Mouse (Mus musculus) forebrain, postnatal 0 days (tissue): Measurements from ENCODE around the gene Krt78. TPM values are rescaled to one million over a fixed set of nuclear protein-coding genes. Genes with fewer than 3 reads are reported as not detected.

Experiments
- ATAC-seq: fragments of 200-750 bp; cut with Nextera tagmentation; 2 replicates; pipeline ENCODE4 v1.8.0; 2017; ENCODE audit warnings: mild to moderate bottlenecking, moderate library complexity
- DNase-seq: peaks from one replicate; pipeline ENCODE4 v3.0.0-alpha.2; 2015
- H3K27ac ChIP-seq: fragments of 300-500 bp; sonication (generic); 2 replicates; pipeline ENCODE4 v1.5.1; 2014; ENCODE audit warnings: low read depth, mild to moderate bottlenecking, antibody characterized with exemption, low read length, moderate library complexity, mixed read lengths
- H3K27me3 ChIP-seq: fragments of 300-500 bp; sonication (generic); 2 replicates; pipeline ENCODE4 v1.6.1; 2014; ENCODE audit warnings: mild to moderate bottlenecking, low read length, mixed read lengths; ENCODE audit not compliant: insufficient read depth
- H3K36me3 ChIP-seq: fragments of 300-500 bp; sonication (generic); 2 replicates; pipeline ENCODE4 v1.6.1; 2014; ENCODE audit warnings: mild to moderate bottlenecking, moderate library complexity; ENCODE audit not compliant: insufficient read depth
- H3K4me1 ChIP-seq: fragments of 300-500 bp; sonication (generic); 2 replicates; pipeline ENCODE4 v1.6.1; 2014; ENCODE audit warnings: antibody characterized with exemption; ENCODE audit not compliant: insufficient read depth
- H3K4me2 ChIP-seq: fragments of 300-500 bp; sonication (generic); 2 replicates; pipeline ENCODE4 v1.6.1; 2014; ENCODE audit warnings: low read depth, mild to moderate bottlenecking, moderate library complexity
- H3K4me3 ChIP-seq: fragments of 300-500 bp; sonication (generic); 2 replicates; pipeline ENCODE4 v1.5.1; 2014; ENCODE audit warnings: low read depth, low read length, mixed read lengths
- H3K9ac ChIP-seq: fragments of 300-500 bp; sonication (generic); 2 replicates; pipeline ENCODE4 v1.6.1; 2014; ENCODE audit warnings: mild to moderate bottlenecking
- H3K9me3 ChIP-seq: fragments of 300-500 bp; sonication (generic); 2 replicates; pipeline ENCODE4 v1.6.1; 2016; ENCODE audit warnings: low read length
- CTCF ChIP-seq: sonication (generic); IDR thresholded peaks from 2 replicates; pipeline ENCODE4 v1.5.1; 2016; ENCODE audit warnings: antibody characterized with exemption, control low read depth, low read depth
- WGBS: fragments of 180-500 bp; shearing (Covaris S2); extraction: QIAGEN DNeasy Blood & Tissue Kit; methylation state at CpG from one replicate; pipeline ENCODE4 v1.1.7; 2014; 5-methylcytosine and 5-hydroxymethylcytosine counted together
- polyA plus RNA-seq: library from polyadenylated mRNA; unstranded; fragments of >200 nt; fragmentation: Nextera tagmentation; extraction: Ambion mirVana; gene quantifications from 2 replicates; pipeline ENCODE4 v1.2.1, GENCODE M21; 2015
- total RNA-seq: library from RNA; depleted of rRNA; stranded (reverse); fragments of >200 nt; gene quantifications from 2 replicates; pipeline ENCODE4 v1.2.3, GENCODE M21; 2014

Krt78 gene
- total and polyA plus RNA-seq, 2 experiments from 2014 or later: not detected

DNA sequence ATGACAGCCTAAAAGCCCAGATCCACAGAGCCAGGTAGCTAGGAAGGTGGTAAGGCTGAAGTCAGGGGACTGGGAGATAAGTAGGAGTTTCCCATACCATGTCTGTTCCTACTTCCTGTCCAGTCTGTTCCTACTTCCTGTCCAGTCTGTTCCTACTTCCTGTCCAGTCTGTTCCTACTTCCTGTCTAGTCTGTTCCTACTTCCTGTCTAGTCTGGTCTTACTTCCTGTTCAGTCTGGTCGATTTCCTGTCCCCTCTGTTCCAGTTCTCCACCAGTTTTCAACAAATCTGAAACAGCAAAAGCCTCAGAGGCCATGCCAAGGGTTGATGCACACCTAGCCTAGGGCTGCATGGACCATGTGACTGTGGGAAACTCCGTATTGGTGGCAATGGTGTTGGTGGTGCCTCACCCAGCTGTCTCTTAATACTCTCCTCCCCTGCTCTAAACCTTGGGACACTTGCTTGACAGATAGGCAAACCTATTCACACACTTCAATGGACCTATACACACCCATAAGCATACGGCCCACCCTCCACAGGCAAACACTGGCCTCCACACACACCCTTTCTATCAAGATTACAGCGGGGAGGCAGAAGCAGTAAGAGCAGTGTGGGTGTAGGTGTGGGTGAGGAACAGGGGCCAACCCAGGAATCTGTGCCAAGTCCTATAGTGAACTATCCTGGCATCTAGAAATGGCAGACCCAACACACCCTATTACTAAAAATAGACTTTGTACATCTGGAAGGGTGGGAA lies 41.6 kb upstream of the Krt78 start:
- Histone ChIP-seq H3K9me3 (no peaks in the 10 kb centered on the region), H3K4me1 (no peaks in the 10 kb centered on the region), H3K9ac (no peak overlapping the region), H3K36me3 (no peaks in the 10 kb centered on the region), H3K4me2 (no peak overlapping the region), H3K4me3 (no peak overlapping the region), H3K27ac (no peak overlapping the region), H3K27me3 (no peaks in the 10 kb centered on the region)
- DNase-seq: no peak
- ATAC-seq: no peak
- WGBS: 91% methylated on average over 4 of the region's 4 CpGs
- no peak for TF ChIP-seq CTCF

GRCm38 (mm10) chr15:101994365-101994764 lies 40.3 kb upstream of the Krt78 start:
- DNase-seq (no peak), ATAC-seq (no peak)
- Histone ChIP-seq H3K27me3 (no peaks in the 10 kb centered on the region), H3K27ac (no peak overlapping the region), H3K4me3 (no peak overlapping the region), H3K9ac (no peak overlapping the region), H3K36me3 (no peaks in the 10 kb centered on the region), H3K4me2 (no peak overlapping the region), H3K4me1 (no peaks in the 10 kb centered on the region), H3K9me3 (no peaks in the 10 kb centered on the region)
- 97% methylated on average over 6 of the region's 6 CpGs for WGBS
- no peak for TF ChIP-seq CTCF

GRCm38 (mm10) chr15:101990946-101991345 lies 36.9 kb upstream of the Krt78 start:
- TF ChIP-seq CTCF: no peak
- Histone ChIP-seq H3K27me3 (no peaks in the 10 kb centered on the region), H3K9ac (no peak overlapping the region), H3K36me3 (no peaks in the 10 kb centered on the region), H3K4me3 (no peak overlapping the region), H3K4me2 (no peak overlapping the region), H3K9me3 (no peaks in the 10 kb centered on the region), H3K4me1 (no peaks in the 10 kb centered on the region), H3K27ac (no peak overlapping the region)
- ATAC-seq (no peak), DNase-seq (no peak)
- 95% methylated on average over 6 of the region's 6 CpGs for WGBS

- Histone ChIP-seq H3K4me2 (no peak overlapping the region), H3K36me3 (no peaks in the 10 kb centered on the region), H3K4me3 (no peak overlapping the region), H3K9ac (no peak overlapping the region), H3K27me3 (no peaks in the 10 kb centered on the region), H3K27ac (no peak overlapping the region), H3K9me3 (no peaks in the 10 kb centered on the region), H3K4me1 (no peaks in the 10 kb centered on the region)
- no peak for DNase-seq
- TF ChIP-seq CTCF: peak; percentile 11; the same call in 1 of the 2 replicates
- ATAC-seq: no peak
- 64% methylated on average over 8 of the region's 8 CpGs for WGBS
These were observed 34.6 kb upstream of the Krt78 start for GRCm38 (mm10) chr15:101988714-101989113.

GRCm38 (mm10) chr15:101988119-101988518 lies 34.0 kb upstream of the Krt78 start:
- TF ChIP-seq CTCF: peak; percentile 97
- Histone ChIP-seq H3K4me1 (no peaks in the 10 kb centered on the region), H3K27ac (no peak overlapping the region), H3K36me3 (no peaks in the 10 kb centered on the region), H3K4me3 (no peak overlapping the region), H3K9ac (no peak overlapping the region), H3K4me2 (no peak overlapping the region), H3K27me3 (no peaks in the 10 kb centered on the region), H3K9me3 (no peaks in the 10 kb centered on the region)
- ATAC-seq (0 out of 2 replicates have a peak, but pooled peaks have one; percentile 21), DNase-seq (peak; percentile 90)
- WGBS: under 1% methylated on average over 10 of the region's 10 CpGs

- Histone ChIP-seq H3K27ac (no peak overlapping the region), H3K4me2 (no peak overlapping the region), H3K9me3 (no peaks in the 10 kb centered on the region), H3K4me3 (no peak overlapping the region), H3K9ac (peak overlapping the region; percentile 34; the same call in 1 of the 2 replicates), H3K27me3 (no peaks in the 10 kb centered on the region), H3K4me1 (no peaks in the 10 kb centered on the region), H3K36me3 (no peaks in the 10 kb centered on the region)
- 17% methylated on average over 6 of the region's 6 CpGs for WGBS
- no peak for DNase-seq
- no peak; the same call in 1 of the 2 replicates for ATAC-seq
- TF ChIP-seq CTCF: no peak
These were observed 30.7 kb upstream of the Krt78 start for GRCm38 (mm10) chr15:101984746-101985145.

DNA sequence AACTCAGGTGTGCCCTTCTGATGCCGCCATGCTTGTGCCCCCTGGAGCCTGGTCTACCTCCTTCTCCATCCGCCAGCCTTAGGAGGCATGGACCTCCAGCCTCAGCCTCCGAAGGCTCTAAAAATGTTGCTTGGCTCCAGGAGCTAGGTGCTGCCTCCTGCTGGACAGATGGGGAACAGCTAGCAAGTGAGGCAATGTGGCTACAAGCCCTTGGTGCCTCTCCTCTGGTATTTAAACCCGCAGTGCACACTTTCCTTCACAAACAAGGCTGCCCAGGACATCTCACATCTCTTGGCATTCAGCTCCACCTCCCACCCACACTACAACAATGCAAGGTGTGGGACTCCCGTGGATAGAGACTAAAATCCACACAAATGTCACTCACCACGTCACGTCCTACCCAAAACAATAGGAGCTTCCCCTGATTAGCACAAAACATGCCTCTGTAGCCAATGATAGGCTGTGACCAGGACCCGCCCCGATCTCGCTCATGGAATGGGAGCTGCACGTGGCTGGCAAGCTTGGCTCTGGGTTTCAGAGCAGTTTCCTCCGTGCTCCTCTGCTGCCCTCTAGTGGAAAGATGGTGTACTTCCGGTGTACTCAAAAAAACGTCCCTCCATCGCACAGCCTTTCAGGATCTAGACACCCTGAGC lies 30.0 kb upstream of the Krt78 start:
- peak; percentile 99 for ATAC-seq
- Histone ChIP-seq H3K9me3 (no peaks in the 10 kb centered on the region), H3K4me1 (no peaks in the 10 kb centered on the region), H3K36me3 (no peaks in the 10 kb centered on the region), H3K9ac (peak overlapping the region; percentile 34; the same call in 1 of the 2 replicates), H3K27me3 (no peaks in the 10 kb centered on the region), H3K4me2 (peak overlapping the region; percentile 42), H3K4me3 (peak overlapping the region; percentile 16), H3K27ac (peak overlapping the region; percentile 62)
- TF ChIP-seq CTCF: peak; percentile 97
- 3% methylated on average over 15 of the region's 15 CpGs for WGBS
- DNase-seq: peak; percentile 99
